In genomic region chr4:101508431-101508830, GRCm38 (mm10) we compare ENCODE assay signal across 8 mouse cellular contexts. TPM values are rescaled to one million over a fixed set of nuclear protein-coding genes. Genes with fewer than 3 reads are reported as not detected.
DNase-seq lines count a peak whose midpoint lies in the region; ATAC-seq lines count a peak whose summit lies in the region.

No protein-coding gene starts in this region.

- no peak overlapping the region for H3K27ac ChIP-seq in heart, embryonic 16.5 days (ENCODE audit: low read length)
- H3K27ac ChIP-seq in forebrain, embryonic 14.5 days (ENCODE audit: low read depth, low read length): no peak overlapping the region
- no peak overlapping the region for H3K27ac ChIP-seq in liver, embryonic 16.5 days (ENCODE audit: low read length)

- peak overlapping the region; percentile 60 for H3K9ac ChIP-seq in heart, embryonic 16.5 days (ENCODE audit: low read length)
- H3K9ac ChIP-seq in forebrain, embryonic 14.5 days (ENCODE audit: low read length): peak overlapping the region; percentile 67
- no peak overlapping the region for H3K9ac ChIP-seq in liver, embryonic 16.5 days (ENCODE audit: low read depth, low read length)

- peak overlapping the region; percentile 49 for H3K4me3 ChIP-seq in heart, embryonic 16.5 days (ENCODE audit: low read length)
- peak overlapping the region; percentile 45 for H3K4me3 ChIP-seq in forebrain, embryonic 14.5 days (ENCODE audit: low read depth, low read length)
- peak overlapping the region; percentile 46 for H3K4me3 ChIP-seq in liver, embryonic 16.5 days (ENCODE audit: low read depth, low read length)

- H3K4me1 ChIP-seq in heart, embryonic 16.5 days (ENCODE audit: control insufficient read depth, insufficient read depth, low read length): peaks cover 8% of the 10 kb centered on the region
- peaks cover 12% of the 10 kb centered on the region for H3K4me1 ChIP-seq in forebrain, embryonic 14.5 days (ENCODE audit: control insufficient read depth, insufficient read depth, low read length)
- H3K4me1 ChIP-seq in liver, embryonic 16.5 days (ENCODE audit: control insufficient read depth, low read depth, low read length): no peaks in the 10 kb centered on the region

- H3K4me2 ChIP-seq in heart, embryonic 16.5 days (ENCODE audit: low read depth, low read length): peak overlapping the region; percentile 91
- peak overlapping the region; percentile 94 for H3K4me2 ChIP-seq in forebrain, embryonic 14.5 days (ENCODE audit: low read length)
- H3K4me2 ChIP-seq in liver, embryonic 16.5 days (ENCODE audit: low read depth, low read length): peak overlapping the region; percentile 54

- no peaks in the 10 kb centered on the region for H3K36me3 ChIP-seq in heart, embryonic 16.5 days (ENCODE audit: control insufficient read depth, insufficient read depth)
- no peaks in the 10 kb centered on the region for H3K36me3 ChIP-seq in forebrain, embryonic 14.5 days (ENCODE audit: control insufficient read depth, insufficient read depth, low read length)
- H3K36me3 ChIP-seq in liver, embryonic 16.5 days (ENCODE audit: control insufficient read depth, insufficient read depth): no peaks in the 10 kb centered on the region

- H3K27me3 ChIP-seq in heart, embryonic 16.5 days (ENCODE audit: control insufficient read depth, insufficient read depth, low read length): peaks cover 7% of the 10 kb centered on the region; the same call in 1 of the 2 replicates
- no peaks in the 10 kb centered on the region for H3K27me3 ChIP-seq in forebrain, embryonic 14.5 days (replicated peaks; ENCODE audit: control insufficient read depth, insufficient read depth, low read length)
- peaks cover 13% of the 10 kb centered on the region for H3K27me3 ChIP-seq in liver, embryonic 16.5 days (ENCODE audit: control insufficient read depth, insufficient read depth, low read depth, low read length)

- 4% methylated on average over 10 of the region's 10 CpGs for WGBS in heart, embryonic 16.5 days
- 2% methylated on average over 10 of the region's 10 CpGs for WGBS in forebrain, embryonic 14.5 days
- 2% methylated on average over 10 of the region's 10 CpGs for WGBS in liver, embryonic 16.5 days (ENCODE audit: insufficient replicate concordance)

- H3K9me3 ChIP-seq in heart, embryonic 16.5 days (replicated peaks; ENCODE audit: control insufficient read depth, low read length): no peaks in the 10 kb centered on the region
- H3K9me3 ChIP-seq in forebrain, embryonic 14.5 days (replicated peaks; ENCODE audit: control insufficient read depth, low read length): no peaks in the 10 kb centered on the region
- no peaks in the 10 kb centered on the region for H3K9me3 ChIP-seq in liver, embryonic 16.5 days (replicated peaks; ENCODE audit: control insufficient read depth, low read length)

- no peak for DNase-seq in heart, postnatal 25 days (ENCODE audit: low spot score)
- DNase-seq in Muller cell, postnatal 12 days (ENCODE audit: inconsistent ontology term): peak; percentile 13
- DNase-seq in forebrain, embryonic 14.5 days (ENCODE audit: low spot score): peak; percentile 24
- DNase-seq in right cerebral cortex, postnatal 10 days (ENCODE audit: low spot score in 2 of 2): no peak
- no peak for DNase-seq in thymus, adult 18-20 months

- intact Hi-C loops in heart, postnatal 25 days (cut with DNase I): no loop called here

- no peak for ATAC-seq in heart, embryonic 16.5 days (replicated peaks; ENCODE audit: extremely low read depth, insufficient read depth, low FRiP score)
- ATAC-seq in forebrain, embryonic 14.5 days: 0 out of 2 replicates have a peak, but pooled peaks have one; percentile 6
- no peak for ATAC-seq in liver, embryonic 16.5 days (ENCODE audit: low read depth)
- ATAC-seq in megakaryocyte progenitor cell, adult 5-6 weeks (replicated peaks; ENCODE audit: poor library complexity): no peak

RNA-seq across cellular contexts. Expression of gene Dnajc6, which starts 12.0 kb away (rescaled TPM):
- polyA plus RNA-seq in heart, embryonic 16.5 days (2015; fragmentation: Nextera tagmentation; extraction: Ambion mirVana): 1.2 and 1.7 TPM in 2 replicates
- under 1 TPM; 0.42 to 0.56 TPM for total RNA-seq in heart, postnatal 25 days (2021)
- polyA plus RNA-seq in forebrain, embryonic 14.5 days (2014; fragmentation: Nextera tagmentation; extraction: Ambion mirVana): 22.0 and 28.3 TPM in 2 replicates
- 0.13 and 0.26 TPM in 2 replicates for polyA plus RNA-seq in liver, embryonic 16.5 days (2015; fragmentation: Nextera tagmentation; extraction: Ambion mirVana)
- 15.7 and 22.1 TPM in 2 replicates for total RNA-seq in megakaryocyte progenitor cell, adult 5-6 weeks (2015)
- 17.6 and 21.6 TPM in 2 replicates for total RNA-seq in megakaryocyte progenitor cell, adult 5-6 weeks (2017)

Comparison
In these comparisons a context has a peak if more than half of its experiments do, and no peak if none do; other contexts are left out.
1. DNase-seq: peak in Muller cell, postnatal 12 days (single experiment) and forebrain, embryonic 14.5 days (single experiment); none in heart, postnatal 25 days (single experiment), right cerebral cortex, postnatal 10 days (0 of 2) and thymus, adult 18-20 months (0 of 2).
2. Peak in every context shown above with its lines, with median percentiles within 50 percentile points of each other: H3K4me2 ChIP-seq and H3K4me3 ChIP-seq.